Mouse (Mus musculus) cerebellum, adult 8-10 months (tissue): ENCODE data around the gene Gga3.

Source experiments
- DNase-seq: peaks from one replicate; pipeline ENCODE4 v3.0.0; 2022

Gene Gga3

GRCm38 (mm10) chr11:115630532-115631504, 27.0 kb upstream of the Gga3 start:
- DNase-seq = no peak

GRCm38 (mm10) chr11:115629734-115630531, 26.1 kb upstream of the Gga3 start:
- no peak for DNase-seq

GRCm38 (mm10) chr11:115628465-115629101, 24.7 kb upstream of the Gga3 start:
- no peak for DNase-seq

- DNase-seq = peak; percentile 99
Observed at GRCm38 (mm10) chr11:115627705-115628464, 24.0 kb upstream of the Gga3 start, which contains the start of gene Slc25a19. Gene Slc25a19 (minus strand): TSS chr11:115628295.

DNA sequence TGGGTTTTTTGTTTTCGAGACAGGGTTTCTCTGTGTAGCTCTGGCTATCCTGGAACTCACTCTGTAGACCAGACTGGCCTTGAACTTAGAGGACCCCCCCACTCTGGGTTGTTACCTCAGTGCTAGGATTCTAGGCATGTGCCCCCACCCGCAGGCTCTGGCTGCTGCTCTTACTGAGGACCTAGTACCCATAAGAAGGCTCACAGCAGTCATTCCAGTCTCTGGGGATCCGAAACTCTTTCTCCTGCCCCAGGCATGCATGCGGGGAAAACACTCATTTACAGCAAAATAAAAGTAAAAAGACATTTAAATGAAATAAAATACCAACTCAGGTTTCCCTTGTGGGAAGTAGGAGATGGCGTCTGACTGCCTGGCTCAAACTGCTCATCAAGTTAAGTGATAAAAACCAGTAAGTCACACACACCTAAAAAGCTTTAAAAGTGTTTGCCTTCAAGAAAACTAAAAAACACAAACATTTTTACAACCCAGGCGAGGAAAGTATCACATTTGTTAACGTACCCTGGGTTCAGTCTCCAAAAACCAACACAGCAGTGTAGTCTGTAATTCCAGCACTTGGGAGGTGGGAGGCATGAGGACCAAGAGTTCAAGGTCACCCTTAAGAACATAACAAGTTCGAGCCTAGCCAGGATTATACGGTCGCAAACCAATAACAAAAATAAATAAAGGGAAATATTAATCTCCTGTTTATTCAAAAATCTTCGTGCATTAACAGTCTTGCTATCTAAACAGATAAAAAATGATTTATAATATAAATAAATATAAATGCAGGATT, 23.2 kb upstream of the Gga3 start:
- DNase-seq = no peak

- no peak for DNase-seq
Observed at GRCm38 (mm10) chr11:115625877-115626276, 22.0 kb upstream of the Gga3 start.

DNA sequence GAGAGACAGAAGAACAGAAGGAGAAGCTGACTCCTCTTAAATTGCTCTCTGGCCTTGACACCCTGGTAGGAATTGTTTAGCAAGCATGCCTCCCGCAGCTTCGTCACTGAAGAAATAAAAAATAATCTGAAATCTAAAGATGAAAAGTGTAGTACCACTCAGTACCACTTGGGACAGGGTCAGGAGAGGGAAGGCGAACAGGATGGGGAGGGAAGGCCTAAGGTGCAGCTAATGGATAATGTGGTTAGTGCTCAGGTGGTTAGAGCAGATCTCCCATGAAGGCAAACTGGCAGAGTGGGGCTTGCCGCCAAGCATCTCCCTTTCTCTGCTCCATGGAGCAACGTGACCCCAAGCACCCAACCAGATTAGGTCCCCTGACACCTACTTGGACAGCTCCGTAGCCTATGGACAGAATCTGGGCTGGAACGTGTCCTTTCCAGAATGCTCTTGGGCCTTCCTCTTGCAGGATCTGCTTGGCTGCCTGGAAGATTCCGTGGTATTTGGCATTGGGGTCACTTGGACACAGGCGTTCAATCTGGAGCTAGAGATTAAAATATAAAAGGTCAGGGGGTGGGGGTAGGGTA, 19.7 kb upstream of the Gga3 start:
- DNase-seq = no peak

DNA sequence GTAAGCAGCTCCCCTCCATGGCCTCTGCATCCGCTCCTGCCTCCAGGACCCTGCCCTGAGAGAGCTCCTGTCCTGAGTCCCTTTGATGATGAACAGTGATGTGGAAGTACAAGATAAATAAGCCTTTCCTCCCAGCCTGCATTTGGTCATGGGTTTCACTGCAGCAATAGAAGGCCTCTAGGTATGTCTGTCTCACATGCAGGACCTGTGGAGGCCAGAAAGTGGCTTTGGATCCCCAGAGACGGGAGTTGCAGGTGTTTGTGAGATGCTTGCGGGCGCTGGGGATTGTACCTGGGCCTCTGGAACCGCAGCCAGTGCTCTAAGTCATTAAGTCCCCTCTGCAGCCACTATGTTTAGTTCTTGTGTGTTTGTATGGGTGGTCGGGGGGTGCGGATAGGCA, 16.1 kb upstream of the Gga3 start:
- no peak for DNase-seq

GRCm38 (mm10) chr11:115618732-115619516, 15.1 kb upstream of the Gga3 start:
- no peak for DNase-seq

DNA sequence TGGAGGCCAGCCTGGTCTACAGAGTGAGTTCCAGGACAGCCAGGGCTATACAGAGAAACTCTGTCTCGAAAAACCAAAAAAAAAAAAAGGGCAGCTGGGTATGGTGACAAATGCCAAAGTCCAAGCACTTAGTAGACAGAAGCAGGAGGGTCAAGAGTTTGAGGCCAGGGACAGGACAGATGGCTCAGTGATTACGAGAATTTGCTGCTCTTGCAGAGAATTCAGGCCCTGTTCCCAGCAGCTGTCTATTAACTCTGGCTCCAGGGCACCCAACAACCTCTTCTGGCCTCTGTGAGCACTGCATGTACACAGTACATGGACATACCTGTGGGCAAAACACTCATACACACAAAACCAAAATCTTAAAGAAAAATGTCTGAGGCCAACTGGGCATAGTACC, 14.2 kb upstream of the Gga3 start:
- DNase-seq = no peak

DNA sequence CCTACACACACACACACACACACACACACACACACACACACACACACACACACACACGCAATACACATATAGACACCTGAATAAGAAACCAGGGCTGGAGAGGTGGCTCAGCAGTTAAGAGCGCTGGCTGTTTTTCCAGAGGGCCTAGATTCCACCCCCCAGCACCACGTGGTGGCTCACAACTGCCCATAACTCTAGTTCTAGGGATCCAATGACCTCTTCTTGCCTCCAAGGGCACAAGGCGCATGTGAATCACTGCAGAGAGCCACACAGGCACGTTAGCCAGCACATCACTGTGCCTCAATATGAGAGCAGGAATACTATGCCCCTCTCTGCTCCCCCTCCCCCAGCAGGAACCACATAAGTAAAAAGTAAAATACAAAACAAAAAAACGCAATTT, 13.0 kb upstream of the Gga3 start:
- no peak for DNase-seq

DNA sequence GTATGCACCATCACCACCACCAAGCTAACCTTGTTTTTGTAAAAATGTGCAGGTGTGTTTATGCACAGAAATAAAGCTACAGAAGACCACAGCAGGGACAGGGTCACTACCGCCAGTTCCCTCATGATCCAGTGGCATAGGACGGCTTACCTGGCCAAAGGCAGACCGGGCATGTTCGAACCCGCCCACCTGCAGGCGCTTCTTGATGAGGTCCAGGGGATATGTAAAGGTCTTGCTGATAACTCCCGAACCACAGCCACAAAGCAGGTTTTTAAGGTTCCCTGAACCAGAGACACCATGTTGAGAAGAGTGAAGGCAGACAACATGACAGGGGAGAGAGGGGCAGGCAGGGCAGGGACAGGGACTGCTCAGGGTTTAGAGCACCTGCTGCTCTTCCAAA, 12.5 kb upstream of the Gga3 start:
- no peak for DNase-seq

DNA sequence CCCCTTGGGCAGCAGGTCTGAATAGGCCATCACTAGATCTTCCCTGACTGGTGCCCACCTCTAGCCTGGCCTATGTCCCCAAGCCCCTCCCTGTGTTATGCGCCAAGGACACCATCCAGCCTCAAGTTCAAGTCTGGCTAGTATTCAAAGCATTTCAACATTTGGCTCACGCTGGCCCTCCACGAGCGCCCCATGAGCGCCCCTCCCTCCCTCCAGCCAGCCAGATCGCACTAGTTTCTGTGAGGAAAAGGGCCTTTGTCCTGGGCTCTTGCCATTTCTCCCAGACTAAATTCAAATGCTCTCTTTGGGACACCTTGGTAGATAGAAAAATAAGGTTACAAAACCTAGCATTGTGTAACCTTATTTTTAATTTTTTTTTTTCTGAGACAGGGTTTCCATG, 12.0 kb upstream of the Gga3 start:
- no peak for DNase-seq

DNA sequence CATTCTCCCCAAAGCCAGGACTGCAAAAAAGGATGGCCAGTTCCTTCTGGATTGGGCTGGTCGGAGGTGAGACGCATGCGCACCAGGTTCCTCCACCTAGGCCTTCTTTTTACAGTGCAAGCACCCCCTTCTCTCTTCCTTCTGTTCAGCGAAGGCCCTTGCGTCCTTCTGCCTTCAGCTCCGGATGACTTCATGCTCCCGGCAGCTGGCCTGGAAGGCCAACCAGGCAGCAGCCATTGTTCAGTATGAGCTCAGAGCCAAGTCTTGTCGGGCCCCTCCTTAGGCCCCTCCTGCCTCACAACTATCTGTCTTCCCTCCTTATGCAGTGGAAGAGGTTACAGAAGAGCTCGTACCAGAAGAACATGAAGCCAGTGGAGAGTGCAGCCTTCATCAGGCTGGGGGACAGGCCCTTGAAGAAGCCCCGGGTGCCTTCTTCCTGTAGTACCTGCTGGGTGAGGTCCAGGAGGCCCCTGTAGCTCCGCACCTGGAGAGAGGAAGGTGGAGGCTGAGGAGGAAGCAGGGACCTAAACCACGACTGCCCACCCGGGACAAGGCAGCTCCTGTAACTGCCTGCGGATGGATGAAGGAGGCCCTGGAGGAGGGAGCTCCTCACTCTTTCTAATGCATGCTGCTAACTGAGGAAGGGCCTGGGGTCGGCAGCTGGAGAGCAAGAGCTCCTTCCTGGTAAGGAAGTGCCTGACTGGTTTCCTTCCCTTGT, 11.4 kb upstream of the Gga3 start:
- no peak for DNase-seq

GRCm38 (mm10) chr11:115614346-115615107, 10.7 kb upstream of the Gga3 start:
- DNase-seq = no peak

- DNase-seq = no peak
Observed at GRCm38 (mm10) chr11:115613138-115613945, 9.5 kb upstream of the Gga3 start.

GRCm38 (mm10) chr11:115612410-115613137, 8.7 kb upstream of the Gga3 start, which contains the start of gene Mif4gd:
Gene Mif4gd (minus strand): TSS chr11:115612969.
- DNase-seq = peak; percentile 95
